Mouse (Mus musculus): ENCODE measurements at regions not wholly inside any gene's neighbourhood (a gene's known extent, or its start where the extent isn't known, plus 50 kb on each side); places are given as distances from the start of the nearest gene placed in this dataset.

GRCm38 (mm10) chr8:116379851-116380250 is 124.9 kb upstream of the Dynlrb2 start:
- no peak for DNase-seq (ENCODE audit: low read depth)

GRCm38 (mm10) chr8:116375758-116376157 is 129.0 kb upstream of the Dynlrb2 start:
- no peak for DNase-seq (ENCODE audit: low read depth)

- DNase-seq (ENCODE audit: low read depth), result peak; percentile 12
These were observed 131.7 kb upstream of the Dynlrb2 start for GRCm38 (mm10) chr8:116373063-116373462.

GRCm38 (mm10) chr8:116372574-116372973 is 132.2 kb upstream of the Dynlrb2 start:
- no peak for DNase-seq (ENCODE audit: low read depth)

- DNase-seq (ENCODE audit: low read depth), result no peak
These were observed 132.7 kb upstream of the Dynlrb2 start for GRCm38 (mm10) chr8:116372056-116372455.

GRCm38 (mm10) chr8:116367491-116367890 is 137.3 kb upstream of the Dynlrb2 start:
- no peak for DNase-seq (ENCODE audit: low read depth)

GRCm38 (mm10) chr8:116366706-116367105 is 138.1 kb upstream of the Dynlrb2 start:
- no peak for DNase-seq (ENCODE audit: low read depth)

- no peak for DNase-seq (ENCODE audit: low read depth)
These were observed 140.0 kb upstream of the Dynlrb2 start for GRCm38 (mm10) chr8:116364751-116365150.

GRCm38 (mm10) chr8:116364172-116364571 is 140.6 kb upstream of the Dynlrb2 start:
- DNase-seq (ENCODE audit: low read depth), result no peak

GRCm38 (mm10) chr8:116362351-116362750 is 142.4 kb upstream of the Dynlrb2 start:
- no peak for DNase-seq (ENCODE audit: low read depth)

GRCm38 (mm10) chr8:116359761-116360160 is 145.0 kb upstream of the Dynlrb2 start:
- DNase-seq (ENCODE audit: low read depth), result no peak

- DNase-seq (ENCODE audit: low read depth), result no peak
These were observed 150.0 kb upstream of the Dynlrb2 start for GRCm38 (mm10) chr8:116354756-116355155.

GRCm38 (mm10) chr8:116353911-116354310 is 150.9 kb upstream of the Dynlrb2 start:
- DNase-seq (ENCODE audit: low read depth), result no peak

- no peak for DNase-seq (ENCODE audit: low read depth)
These were observed 152.1 kb upstream of the Dynlrb2 start for GRCm38 (mm10) chr8:116352635-116353034.

GRCm38 (mm10) chr8:116348971-116349370 is 155.8 kb upstream of the Dynlrb2 start:
- no peak for DNase-seq (ENCODE audit: low read depth)

GRCm38 (mm10) chr8:116346990-116347389 is 157.8 kb upstream of the Dynlrb2 start:
- no peak for DNase-seq (ENCODE audit: low read depth)

- no peak for DNase-seq (ENCODE audit: low read depth)
These were observed 160.1 kb upstream of the Dynlrb2 start for GRCm38 (mm10) chr8:116344590-116345222.

GRCm38 (mm10) chr8:116343534-116343933 is 161.2 kb upstream of the Dynlrb2 start:
- no peak for DNase-seq (ENCODE audit: low read depth)

GRCm38 (mm10) chr8:116334772-116335171 is 170.0 kb upstream of the Dynlrb2 start:
- DNase-seq (ENCODE audit: low read depth), result no peak

- no peak for DNase-seq (ENCODE audit: low read depth)
These were observed 170.7 kb upstream of the Dynlrb2 start for GRCm38 (mm10) chr8:116334101-116334500.

GRCm38 (mm10) chr8:116320014-116320680 is 184.6 kb upstream of the Dynlrb2 start:
- DNase-seq (ENCODE audit: low read depth), result no peak

- DNase-seq (ENCODE audit: low read depth), result no peak
These were observed 189.4 kb upstream of the Dynlrb2 start for GRCm38 (mm10) chr8:116315410-116315809.

GRCm38 (mm10) chr8:116314429-116315092 is 190.2 kb upstream of the Dynlrb2 start:
- no peak for DNase-seq (ENCODE audit: low read depth)

Data from induced T-regulatory cell, adult 2 months (primary cell).